Mouse (Mus musculus) macrophage (primary cell): ENCODE results near the gene Plekhh2. TPM values are rescaled to one million over a fixed set of nuclear protein-coding genes. Genes with fewer than 3 reads are reported as not detected.
A peak's percentile ranks its signal among the peaks of the same experiment; 100 is the strongest.

Experiments used
- H3K27ac ChIP-seq: fragments of 350-480 bp; formaldehyde crosslinking; 2 replicates; pipeline ENCODE4 v1.9.0; 2021
- H3K36me3 ChIP-seq: fragments of 350-480 bp; formaldehyde crosslinking; 2 replicates; pipeline ENCODE4 v1.9.0; 2021; ENCODE audit errors: inconsistent target
- H3K4me3 ChIP-seq: fragments of 350-480 bp; formaldehyde crosslinking; 2 replicates; pipeline ENCODE4 v1.9.0; 2021; ENCODE audit errors: inconsistent target
- H3K79me2 ChIP-seq: fragments of 350-480 bp; formaldehyde crosslinking; 2 replicates; pipeline ENCODE4 v1.9.0; 2021; ENCODE audit errors: inconsistent target
- WGBS: methylation state at CpG from one replicate; pipeline ENCODE4 v1.1.7; 2026; ENCODE audit warnings: inconsistent platforms; ENCODE audit not compliant: missing documents; 5-methylcytosine and 5-hydroxymethylcytosine counted together
- polyA plus RNA-seq: library from polyadenylated mRNA; stranded (reverse); fragments of 250-400 nt; gene quantifications from 3 replicates; pipeline ENCODE4 v1.2.4, GENCODE M21; 2018; ENCODE audit warnings: inconsistent platforms
- total RNA-seq, 78 experiments: library from RNA; depleted of rRNA; stranded (reverse); fragments of 250-400 nt; gene quantifications; 1 replicate in 9 of 78; 2 replicates in 24 of 78; 3 replicates in 43 of 78; 4 replicates in 2 of 78; pipeline ENCODE4 v1.2.4; 2018; ENCODE audit warnings: inconsistent platforms in 56 of 78

Plekhh2 gene
- total RNA-seq (2018; cell fraction: chromatin; rRNA removed): 1 to 10 TPM in 12 of 26 experiments, under 1 TPM in 14; 0.17 to 9.2 (median 0.69) TPM
- under 1 TPM in 23 of 26 experiments, not detected in 3; under 0.01 to 0.83 (median 0.32) TPM for total RNA-seq (2018; cell fraction: cytosol; rRNA removed)
- total RNA-seq (2018; cell fraction: nucleus; rRNA removed): 1 to 10 TPM in 7 of 26 experiments, under 1 TPM in 12, not detected in 7; 0.10 to 7.0 (median 0.56) TPM
- 0.09 to 1.9 TPM (median 0.53 TPM) in 3 replicates for polyA plus RNA-seq

GRCm38 (mm10) chr17:84511682-84512515 is at the start of gene Plekhh2:
Gene Plekhh2 (plus strand): TSS chr17:84511895.
- 4% methylated on average over 78 of the region's 79 CpGs for WGBS
- Histone ChIP-seq H3K4me3 (peak within 1 kb of the TSS; percentile 13; the same call in 1 of the 2 replicates), H3K79me2 (no peaks in the 10 kb centered on the region), H3K27ac (no peak within 1 kb of the TSS; the same call in 1 of the 2 replicates), H3K36me3 (no peaks in the 10 kb centered on the region)

- WGBS: under 1% methylated on average over 67 of the region's 67 CpGs
- H3K4me3 ChIP-seq: peak within 1 kb of the TSS; percentile 81
- no peaks in the 10 kb centered on the region for H3K36me3 ChIP-seq
- peaks cover 11% of the 10 kb centered on the region; the same call in 1 of the 2 replicates for H3K79me2 ChIP-seq
- peak within 1 kb of the TSS; percentile 41 for H3K27ac ChIP-seq
These were observed 45.7 kb upstream of the Plekhh2 start, which contains the start of gene Thada for GRCm38 (mm10) chr17:84465753-84466608. Gene Thada (minus strand): TSS chr17:84466205.

- no peak overlapping the region for H3K4me3 ChIP-seq
- no peaks in the 10 kb centered on the region for H3K36me3 ChIP-seq
- no peaks in the 10 kb centered on the region for H3K79me2 ChIP-seq
- 80% methylated on average over 4 of the region's 4 CpGs for WGBS
- no peak overlapping the region for H3K27ac ChIP-seq
These were observed 37.4 kb upstream of the Plekhh2 start for GRCm38 (mm10) chr17:84474312-84474711.

- WGBS: 61% methylated on average over 5 of the region's 5 CpGs
- H3K4me3 ChIP-seq: no peak overlapping the region
- no peak overlapping the region for H3K27ac ChIP-seq
- no peaks in the 10 kb centered on the region for H3K79me2 ChIP-seq
- no peaks in the 10 kb centered on the region for H3K36me3 ChIP-seq
These were observed 34.5 kb upstream of the Plekhh2 start for GRCm38 (mm10) chr17:84477176-84477575.

- 87% methylated on average over 4 of the region's 4 CpGs for WGBS
- Histone ChIP-seq H3K36me3 (no peaks in the 10 kb centered on the region), H3K27ac (no peak overlapping the region), H3K4me3 (no peak overlapping the region), H3K79me2 (no peaks in the 10 kb centered on the region)
These were observed 33.4 kb upstream of the Plekhh2 start for GRCm38 (mm10) chr17:84478276-84478675.

- Histone ChIP-seq H3K36me3 (no peaks in the 10 kb centered on the region), H3K27ac (no peak overlapping the region), H3K79me2 (no peaks in the 10 kb centered on the region), H3K4me3 (no peak overlapping the region)
- WGBS: 69% methylated on average over 15 of the region's 15 CpGs
These were observed 31.0 kb upstream of the Plekhh2 start for GRCm38 (mm10) chr17:84480464-84481355.

- 83% methylated on average over 3 of the region's 3 CpGs for WGBS
- Histone ChIP-seq H3K79me2 (no peaks in the 10 kb centered on the region), H3K36me3 (no peaks in the 10 kb centered on the region), H3K27ac (no peak overlapping the region), H3K4me3 (no peak overlapping the region)
These were observed 28.9 kb upstream of the Plekhh2 start for GRCm38 (mm10) chr17:84482831-84483230.

GRCm38 (mm10) chr17:84483673-84484320 is 27.9 kb upstream of the Plekhh2 start:
- no peaks in the 10 kb centered on the region for H3K36me3 ChIP-seq
- H3K79me2 ChIP-seq: no peaks in the 10 kb centered on the region
- no peak overlapping the region for H3K27ac ChIP-seq
- WGBS: 79% methylated on average over 6 of the region's 6 CpGs
- no peak overlapping the region for H3K4me3 ChIP-seq

- Histone ChIP-seq H3K36me3 (no peaks in the 10 kb centered on the region), H3K27ac (no peak overlapping the region), H3K79me2 (no peaks in the 10 kb centered on the region), H3K4me3 (no peak overlapping the region)
- 96% methylated on average over 2 of the region's 2 CpGs for WGBS
These were observed 24.3 kb upstream of the Plekhh2 start for GRCm38 (mm10) chr17:84487415-84487814.

GRCm38 (mm10) chr17:84492255-84492880 is 19.3 kb upstream of the Plekhh2 start:
- H3K36me3 ChIP-seq: no peaks in the 10 kb centered on the region
- no peak overlapping the region for H3K4me3 ChIP-seq
- 69% methylated on average over 3 of the region's 5 CpGs for WGBS
- no peaks in the 10 kb centered on the region for H3K79me2 ChIP-seq
- no peak overlapping the region for H3K27ac ChIP-seq

GRCm38 (mm10) chr17:84497026-84497425 is 14.7 kb upstream of the Plekhh2 start:
- Histone ChIP-seq H3K4me3 (no peak overlapping the region), H3K27ac (no peak overlapping the region), H3K79me2 (no peaks in the 10 kb centered on the region), H3K36me3 (no peaks in the 10 kb centered on the region)
- WGBS: 100% methylated on average over 5 of the region's 5 CpGs

GRCm38 (mm10) chr17:84497559-84497958 is 14.1 kb upstream of the Plekhh2 start:
- Histone ChIP-seq H3K79me2 (no peaks in the 10 kb centered on the region), H3K27ac (no peak overlapping the region), H3K36me3 (no peaks in the 10 kb centered on the region), H3K4me3 (no peak overlapping the region)
- 97% methylated on average over 2 of the region's 2 CpGs for WGBS
